Mouse (Mus musculus): ENCODE measurements at regions not wholly inside any gene's neighbourhood (a gene's known extent, or its start where the extent isn't known, plus 50 kb on each side); places are given as distances from the start of the nearest gene placed in this dataset.

DNA sequence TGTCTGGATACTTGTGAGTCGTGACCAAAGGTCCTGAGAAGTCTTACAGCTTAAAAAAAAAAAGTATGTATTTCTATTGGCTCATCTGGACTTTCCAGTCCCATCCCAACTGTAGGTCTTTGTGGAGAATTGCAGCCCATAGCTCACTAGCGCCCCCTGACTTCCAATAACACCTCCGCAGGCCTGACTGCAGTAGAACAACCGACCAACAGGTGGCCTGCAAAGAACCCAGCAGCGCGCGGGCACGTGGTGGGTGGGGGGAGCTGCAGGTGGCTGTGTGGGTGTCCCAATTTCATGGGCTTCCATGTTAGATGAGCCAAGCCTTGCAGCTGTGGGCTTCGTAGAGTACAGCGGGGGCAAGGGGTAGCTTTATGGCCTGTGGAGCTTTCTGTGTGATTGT, 178.7 kb upstream of the Spdye4c start:
- TF ChIP-seq CTCF (IDR thresholded peaks at IDR 0.05; ENCODE audit: low read depth) (peak; percentile 92), EP300 (IDR thresholded peaks at IDR 0.05; ENCODE audit: low read depth) (no peak)
